Mouse (Mus musculus): ENCODE measurements around the gene Hoxd3.

DNA sequence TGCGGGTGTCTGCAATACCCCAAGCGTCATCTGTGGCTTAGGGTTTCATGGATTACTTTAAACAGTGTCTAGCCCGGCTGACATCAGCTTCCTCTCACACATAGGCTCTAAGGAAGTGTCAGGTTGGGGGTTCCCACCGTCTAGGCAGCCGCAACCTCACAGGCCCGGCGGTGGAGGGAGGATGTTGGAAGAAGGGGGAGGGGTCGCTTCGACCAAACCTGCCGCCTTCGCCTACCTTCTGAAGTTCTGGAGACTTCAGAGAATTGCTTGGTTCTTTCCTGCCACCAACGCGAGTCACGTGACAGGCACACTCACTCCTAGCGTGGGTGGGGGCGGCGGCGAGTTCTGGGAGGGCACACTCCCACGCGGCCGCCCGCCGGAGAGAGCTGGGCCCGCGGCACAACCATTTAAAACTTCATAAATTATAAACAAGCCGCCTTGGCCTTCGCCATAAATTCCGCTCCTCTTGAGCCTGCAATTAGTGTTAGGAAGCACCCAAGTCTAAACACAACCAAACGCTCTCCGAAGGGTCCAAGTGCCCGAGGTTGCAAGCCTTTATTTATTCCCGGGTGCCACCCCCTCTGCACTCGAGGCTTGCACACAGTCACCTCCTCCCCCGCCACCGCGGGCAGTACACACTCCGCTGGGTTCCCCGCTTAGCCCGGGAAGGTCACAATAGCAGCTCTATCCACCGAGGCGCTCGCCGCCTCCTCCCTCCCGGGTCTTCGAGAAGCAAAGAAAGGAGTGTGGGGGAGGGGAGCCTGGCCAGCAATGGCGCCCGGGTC, 37.8 kb downstream of the Hoxd3 start:
- no peak for TF ChIP-seq POLR2A (IDR thresholded peaks at IDR 0.05; ENCODE audit: control insufficient read depth in 1 of 2, insufficient read depth in 1 of 2, low read depth in 1 of 2, low read length in 2 of 2, poor library complexity in 1 of 2)
- TF ChIP-seq UBTF (IDR thresholded peaks at IDR 0.05; ENCODE audit: borderline replicate concordance, insufficient read depth, low read depth, low read length): no peak
- no peak for TF ChIP-seq SIN3A (IDR thresholded peaks at IDR 0.05; ENCODE audit: low read length)
- TF ChIP-seq CTCF (IDR thresholded peaks at IDR 0.05 in 2 of 3, conservative IDR thresholded peaks at IDR 0.05 in 1 of 3; ENCODE audit: control insufficient read depth in 1 of 3, insufficient read depth in 1 of 3, low read depth in 2 of 3, low read length in 3 of 3, poor library complexity in 1 of 3, severe bottlenecking in 1 of 3): no peak
- no peak for TF ChIP-seq GABPA (IDR thresholded peaks at IDR 0.05; ENCODE audit: low read depth, low read length)
- no peak for TF ChIP-seq MYC (IDR thresholded peaks at IDR 0.05; ENCODE audit: low read depth, low read length)
